Mouse (Mus musculus) embryonic facial prominence, embryonic 14.5 days (tissue): ENCODE results near the gene Peg3. TPM values are rescaled to one million over a fixed set of nuclear protein-coding genes. Genes with fewer than 3 reads are reported as not detected.

Experiments
- polyA plus RNA-seq: library from polyadenylated mRNA; unstranded; fragments of >200 nt; fragmentation: Nextera tagmentation; extraction: Ambion mirVana; gene quantifications from 2 replicates; pipeline ENCODE4 v1.2.1, GENCODE M21; 2014

Gene Peg3
- polyA plus RNA-seq, 1 experiment from 2014 or later, result 356 TPM

Other genes with a start within 250 kb of the Peg3 start
- gene Olfr5, start 243.5 kb downstream of the Peg3 start, polyA plus RNA-seq, result not detected in 2 replicates
- not detected in 2 replicates for gene Olfr1347, start 230.7 kb downstream of the Peg3 start, polyA plus RNA-seq
- gene Olfr1348, start 221.7 kb downstream of the Peg3 start, polyA plus RNA-seq, result not detected in 2 replicates
- gene Olfr1349, start 207.5 kb downstream of the Peg3 start, polyA plus RNA-seq, result not detected in 2 replicates
- 0.18 TPM in 1 of 2 replicates, not detected in the other for gene Olfr1350, start 165.6 kb downstream of the Peg3 start, polyA plus RNA-seq
- gene Zim1, start 34.0 kb downstream of the Peg3 start, polyA plus RNA-seq, result 24.4 and 34.6 TPM in 2 replicates
- gene Usp29, start 147 bp upstream of the Peg3 start, polyA plus RNA-seq, result 12.2 and 12.7 TPM in 2 replicates